Comparison of ENCODE assay signal across 20 mouse cellular contexts in the genomic region with DNA sequence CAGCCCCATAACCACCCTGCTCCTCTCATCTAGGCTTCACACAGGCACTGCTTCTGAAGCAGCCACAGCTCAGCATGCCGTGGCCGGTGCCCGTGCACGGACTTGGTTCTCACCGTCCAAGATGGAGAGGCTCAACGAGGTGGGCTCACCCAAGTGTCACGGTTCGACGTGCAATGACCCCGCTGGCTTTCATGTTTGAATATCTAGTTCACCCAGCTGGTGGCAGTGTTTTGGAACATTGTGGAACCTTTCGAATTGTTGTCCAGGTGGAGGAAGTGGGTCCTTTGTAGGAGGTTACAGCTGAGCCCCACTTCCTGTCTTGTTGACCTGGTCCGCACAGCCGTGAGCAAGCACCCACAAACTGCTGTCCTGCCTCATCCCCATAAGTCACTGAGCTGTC. TPM values are rescaled to one million over a fixed set of nuclear protein-coding genes. Genes with fewer than 3 reads are reported as not detected.
A peak's percentile ranks its signal among the peaks of the same experiment; 100 is the strongest.
DNase-seq lines count a peak whose midpoint lies in the region; ATAC-seq and TF ChIP-seq lines count a peak whose summit lies in the region.
"Had no signal": no experiment of that assay in that cellular context is flagged by ENCODE, and none has a peak within 500 bp of the region (broad histone marks: within the 10 kb centered on the region; RNA-seq: fewer than 3 reads in every experiment).

No protein-coding gene starts in this region.

- peaks cover 85% of the 10 kb centered on the region for H3K36me3 ChIP-seq in liver, postnatal 0 days (replicated peaks; ENCODE audit: insufficient read depth, low read length)
- peaks cover 94% of the 10 kb centered on the region for H3K36me3 ChIP-seq in liver, embryonic 12.5 days
- peaks cover 17% of the 10 kb centered on the region for H3K36me3 ChIP-seq in splenic B cell, adult 2 months (ENCODE audit: control insufficient read depth, insufficient read depth, low read length, poor library complexity, severe bottlenecking)

- 79% methylated on average over 13 of the region's 13 CpGs for WGBS in liver, postnatal 0 days (ENCODE audit: insufficient replicate concordance)
- 81% methylated on average over 13 of the region's 13 CpGs for WGBS in liver, embryonic 12.5 days (ENCODE audit: insufficient replicate concordance)
- WGBS in cerebellum, adult 2 months, result 86% methylated on average over 13 of the region's 13 CpGs

- H3K9me3 ChIP-seq in liver, postnatal 0 days (ENCODE audit: low read length), result no peaks in the 10 kb centered on the region
- no peaks in the 10 kb centered on the region for H3K9me3 ChIP-seq in liver, embryonic 12.5 days (replicated peaks)
- H3K9me3 ChIP-seq: embryonic facial prominence, embryonic 13.5 days; forebrain, embryonic 12.5 days; heart, embryonic 12.5 days; hindbrain, embryonic 15.5 days had no signal

- no peak overlapping the region for H3K9ac ChIP-seq in liver, postnatal 0 days (replicated peaks)
- no peak overlapping the region for H3K9ac ChIP-seq in liver, embryonic 12.5 days
- H3K9ac ChIP-seq: embryonic facial prominence, embryonic 13.5 days; forebrain, embryonic 12.5 days; forebrain, postnatal 0 days; heart, embryonic 12.5 days; hindbrain, embryonic 15.5 days had no signal

- H3K27me3 ChIP-seq in liver, postnatal 0 days (ENCODE audit: insufficient read depth, low read length), result no peaks in the 10 kb centered on the region
- H3K27me3 ChIP-seq in liver, embryonic 12.5 days (replicated peaks), result no peaks in the 10 kb centered on the region
- no peaks in the 10 kb centered on the region for H3K27me3 ChIP-seq in splenic B cell, adult 2 months (ENCODE audit: control insufficient read depth, insufficient read depth, low read length, poor library complexity, severe bottlenecking)
- H3K27me3 ChIP-seq in cerebellum, adult 2 months (ENCODE audit: control insufficient read depth, insufficient read depth, low read length), result no peaks in the 10 kb centered on the region
- H3K27me3 ChIP-seq: embryonic facial prominence, embryonic 13.5 days; forebrain, embryonic 12.5 days; heart, embryonic 12.5 days; hindbrain, embryonic 15.5 days had no signal

- no peak for DNase-seq in liver, postnatal 0 days
- peak; percentile 30 for DNase-seq in splenic B cell, adult 2 months (ENCODE audit: low read depth, low spot score)
- DNase-seq in thymus, postnatal 10 days (ENCODE audit: low spot score in 2 of 2), result peak; percentile 49 to 55
- DNase-seq in thymus, postnatal 4 days, result peak; percentile 62
- no peak for DNase-seq in cerebellum, adult 9-11 months
- no peak for DNase-seq in cerebellum, adult 2 months
- DNase-seq in urinary bladder, postnatal 36 days (ENCODE audit: low spot score in 2 of 2), result no peak
- DNase-seq: adrenal gland, adult 8-10 months; adrenal gland, postnatal 36 days; cerebellum, adult 9-10 months; cerebellum, postnatal 36 days; forebrain, postnatal 0 days; gastrocnemius, postnatal 14 days had no signal

- H3K4me2 ChIP-seq in liver, postnatal 0 days (ENCODE audit: low read depth, low read length), result no peak overlapping the region
- no peak overlapping the region for H3K4me2 ChIP-seq in liver, embryonic 12.5 days
- H3K4me2 ChIP-seq: embryonic facial prominence, embryonic 13.5 days; forebrain, embryonic 12.5 days; heart, embryonic 12.5 days; hindbrain, embryonic 15.5 days had no signal

- TF ChIP-seq CTCF in liver, postnatal 0 days (IDR thresholded peaks at IDR 0.05; ENCODE audit: low read depth), result 0 out of 2 replicates have a peak, but pooled peaks have one; percentile 21
- TF ChIP-seq CTCF in cerebellum, adult 2 months (IDR thresholded peaks at IDR 0.05; ENCODE audit: borderline replicate concordance, insufficient read depth, low read depth, low read length), result no peak

- no peak for TF ChIP-seq EP300 in liver, postnatal 0 days (IDR thresholded peaks at IDR 0.05; ENCODE audit: low read depth)

- no peak overlapping the region for H3K27ac ChIP-seq in liver, postnatal 0 days (ENCODE audit: low read depth)
- H3K27ac ChIP-seq in liver, embryonic 12.5 days, result no peak overlapping the region
- H3K27ac ChIP-seq in cerebellum, adult 2 months (ENCODE audit: insufficient read depth, low read length), result no peak overlapping the region
- H3K27ac ChIP-seq: embryonic facial prominence, embryonic 13.5 days; forebrain, embryonic 12.5 days; hindbrain, embryonic 15.5 days had no signal

- ATAC-seq in liver, postnatal 0 days, result no peak
- ATAC-seq in liver, embryonic 12.5 days, result no peak
- ATAC-seq: forebrain, postnatal 0 days had no signal

- no peak overlapping the region for H3K4me3 ChIP-seq in liver, postnatal 0 days (ENCODE audit: low read depth, low read length)
- H3K4me3 ChIP-seq in liver, embryonic 12.5 days, result no peak overlapping the region
- no peak overlapping the region for H3K4me3 ChIP-seq in cerebellum, adult 2 months (replicated peaks; ENCODE audit: insufficient read depth, low read depth, low read length)
- H3K4me3 ChIP-seq: embryonic facial prominence, embryonic 13.5 days; forebrain, embryonic 12.5 days; heart, embryonic 12.5 days; hindbrain, embryonic 15.5 days had no signal

- no peaks in the 10 kb centered on the region for H3K4me1 ChIP-seq in liver, postnatal 0 days (ENCODE audit: insufficient read depth)
- H3K4me1 ChIP-seq in liver, embryonic 12.5 days, result no peaks in the 10 kb centered on the region
- no peaks in the 10 kb centered on the region for H3K4me1 ChIP-seq in cerebellum, adult 2 months (ENCODE audit: control insufficient read depth, insufficient read depth, low read length)
- H3K4me1 ChIP-seq: embryonic facial prominence, embryonic 13.5 days; forebrain, embryonic 12.5 days; heart, embryonic 12.5 days; hindbrain, embryonic 15.5 days had no signal

- no peak for TF ChIP-seq POLR2A in cerebellum, adult 2 months (IDR thresholded peaks at IDR 0.05; ENCODE audit: borderline replicate concordance, insufficient read depth, low read length)

RNA-seq across cellular contexts. Expression of a gene that starts 19.5 kb away (rescaled TPM):
- 395 and 411 TPM in 2 replicates for polyA plus RNA-seq in liver, postnatal 0 days (2015; fragmentation: Nextera tagmentation; extraction: Ambion mirVana)
- 143 and 146 TPM in 2 replicates for polyA plus RNA-seq in liver, embryonic 12.5 days (2016; fragmentation: Nextera tagmentation; extraction: Ambion mirVana)
- 174 and 192 TPM in 2 replicates for polyA plus RNA-seq in cerebellum, adult 2 months (2012; rRNA removed)

RNA-seq across cellular contexts. Expression of a gene that starts 28.4 kb away (rescaled TPM):
- polyA plus RNA-seq in liver, postnatal 0 days (2015; fragmentation: Nextera tagmentation; extraction: Ambion mirVana), result 15.5 and 18.1 TPM in 2 replicates
- 33.6 and 35.8 TPM in 2 replicates for polyA plus RNA-seq in liver, embryonic 12.5 days (2016; fragmentation: Nextera tagmentation; extraction: Ambion mirVana)
- polyA plus RNA-seq in cerebellum, adult 2 months (2012; rRNA removed), result 88.2 and 94.9 TPM in 2 replicates

RNA-seq across cellular contexts. Expression of a gene that starts 28.9 kb away (rescaled TPM):
- polyA plus RNA-seq in liver, postnatal 0 days (2015; fragmentation: Nextera tagmentation; extraction: Ambion mirVana), result 0.15 and 0.25 TPM in 2 replicates
- polyA plus RNA-seq in liver, embryonic 12.5 days (2016; fragmentation: Nextera tagmentation; extraction: Ambion mirVana), result 0.26 and 0.54 TPM in 2 replicates
- polyA plus RNA-seq in cerebellum, adult 2 months (2012; rRNA removed), result 30.6 and 31.5 TPM in 2 replicates

RNA-seq across cellular contexts. Expression of a gene that starts 28.9 kb away (rescaled TPM):
- polyA plus RNA-seq in liver, postnatal 0 days (2015; fragmentation: Nextera tagmentation; extraction: Ambion mirVana), result not detected in 2 replicates
- polyA plus RNA-seq in liver, embryonic 12.5 days (2016; fragmentation: Nextera tagmentation; extraction: Ambion mirVana), result not detected in 2 replicates
- polyA plus RNA-seq in cerebellum, adult 2 months (2012; rRNA removed), result 0.21 TPM in 2 replicates
- polyA plus RNA-seq: embryonic facial prominence, embryonic 13.5 days; forebrain, embryonic 12.5 days; forebrain, postnatal 0 days; gonadal fat pad, adult 2 months; heart, embryonic 12.5 days; hindbrain, embryonic 11.5 days; hindbrain, embryonic 15.5 days had no signal

RNA-seq across cellular contexts. Expression of a gene that starts 44.6 kb away (rescaled TPM):
- 1.6 and 2.1 TPM in 2 replicates for polyA plus RNA-seq in liver, postnatal 0 days (2015; fragmentation: Nextera tagmentation; extraction: Ambion mirVana)
- 1.6 and 1.9 TPM in 2 replicates for polyA plus RNA-seq in liver, embryonic 12.5 days (2016; fragmentation: Nextera tagmentation; extraction: Ambion mirVana)
- polyA plus RNA-seq in cerebellum, adult 2 months (2012; rRNA removed), result 3.8 and 5.3 TPM in 2 replicates

Comparison
In these comparisons a context has a peak if more than half of its experiments do, and no peak if none do; other contexts are left out.
1. DNase-seq: peak in splenic B cell, adult 2 months (single experiment), thymus, postnatal 10 days (2 of 2) and thymus, postnatal 4 days (single experiment); none in liver, postnatal 0 days (single experiment), cerebellum, adult 9-11 months (single experiment), cerebellum, adult 2 months (0 of 2) and urinary bladder, postnatal 36 days (0 of 2).
2. RNA of a gene that starts 28.9 kb away (polyA plus RNA-seq): 30.6 to 31.5 TPM in cerebellum, adult 2 months; 0.26 to 0.54 TPM in liver, embryonic 12.5 days and 0.15 to 0.25 TPM in liver, postnatal 0 days; every median in the first group is over 10 times any median in the second.